Mouse (Mus musculus) megakaryocyte, embryonic 14.5 days (primary cell): Measurements from ENCODE around the gene Afap1l2.

Experiments used
- FLI1 ChIP-seq: IDR thresholded peaks from 2 replicates; pipeline ENCODE4 v1.6.1; 2012; ENCODE audit warnings: low read length, inconsistent platforms, mixed read lengths
- GATA1 ChIP-seq: IDR thresholded peaks from 3 replicates; pipeline ENCODE4 v1.6.1; 2012; ENCODE audit warnings: mixed read lengths, low read length, inconsistent platforms, borderline replicate concordance

DNA sequence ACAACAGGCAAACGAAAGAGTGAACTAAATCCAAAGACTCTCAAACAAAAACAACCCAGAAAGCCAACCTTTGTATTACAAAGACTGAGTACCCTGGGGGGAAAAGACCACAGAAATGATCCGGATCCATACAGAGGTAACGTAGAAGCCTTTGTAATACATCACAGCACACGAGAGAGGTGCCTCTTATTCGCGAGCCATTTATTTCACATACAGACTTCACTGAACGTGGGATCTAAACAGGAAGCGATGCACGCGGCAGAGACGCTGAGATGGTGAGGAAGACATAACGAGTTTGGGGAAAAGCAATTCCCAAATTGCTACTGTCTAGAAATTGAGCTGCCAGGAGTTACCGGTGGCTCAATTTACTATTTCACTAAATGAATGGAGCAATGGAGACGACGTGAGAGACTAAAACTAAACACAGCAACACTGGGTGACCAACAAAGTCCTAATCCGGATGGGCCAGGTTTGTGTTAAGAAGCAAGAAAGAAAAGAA lies 41.6 kb upstream of the Afap1l2 start:
- no peak for TF ChIP-seq GATA1
- TF ChIP-seq FLI1, result no peak
